Mouse (Mus musculus) adrenal gland, adult 2 months (tissue): ENCODE results near the gene Dph6. TPM values are rescaled to one million over a fixed set of nuclear protein-coding genes. Genes with fewer than 3 reads are reported as not detected.

Experiments used
- DNase-seq: peaks from one replicate; pipeline ENCODE4 v3.0.0; 2021
- polyA plus RNA-seq: library from polyadenylated mRNA; depleted of rRNA; stranded (reverse); fragments of >200 nt; gene quantifications from 2 replicates; pipeline ENCODE4 v1.2.3, GENCODE M21; 2012
- total RNA-seq, 2 experiments: library from RNA; stranded (reverse); gene quantifications; 2 replicates each; pipeline ENCODE4 v1.2.3; 2021

Dph6 gene
- total and polyA plus RNA-seq, 3 experiments, result 11.0 to 18.1 (median 14.3) TPM

GRCm38 (mm10) chr2:114540416-114540815 lies 114.3 kb downstream of the Dph6 start:
- no peak for DNase-seq

- no peak for DNase-seq
Observed at GRCm38 (mm10) chr2:114536032-114536431, 118.7 kb downstream of the Dph6 start.

DNA sequence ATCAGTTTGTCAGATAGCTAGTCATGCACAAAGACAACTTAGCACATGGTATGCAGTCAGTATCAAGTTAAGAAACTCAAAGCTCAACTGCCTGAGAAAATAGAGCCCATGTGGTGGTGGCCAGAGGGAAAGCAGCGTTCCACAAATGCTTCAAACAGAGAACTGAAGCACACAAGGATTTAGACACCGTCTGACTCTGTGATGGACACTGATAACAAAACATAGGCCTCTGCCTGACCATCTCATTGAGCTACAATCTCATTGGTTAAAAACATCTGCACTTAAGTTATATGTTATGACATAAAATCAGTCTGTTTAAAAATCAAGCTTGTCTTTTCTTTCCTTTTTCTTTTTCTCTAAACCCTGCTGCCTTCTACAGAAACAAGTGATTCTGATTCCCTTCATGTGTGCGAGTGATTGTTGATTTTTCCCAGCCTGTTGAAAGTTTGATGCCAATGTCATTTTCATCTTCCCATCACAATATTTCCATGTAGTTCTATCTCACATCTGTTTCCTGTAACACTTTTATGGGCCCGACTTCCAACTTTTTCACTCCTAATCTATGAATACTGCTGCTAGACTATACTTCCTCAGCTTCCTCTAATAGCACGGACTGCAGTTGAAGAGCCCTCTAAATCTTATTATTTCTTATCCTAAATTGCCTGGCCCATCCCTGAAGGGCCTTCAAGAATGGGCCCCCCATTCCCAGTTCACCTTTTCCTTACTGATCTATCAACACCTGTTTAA lies 123.6 kb downstream of the Dph6 start:
- no peak for DNase-seq

DNA sequence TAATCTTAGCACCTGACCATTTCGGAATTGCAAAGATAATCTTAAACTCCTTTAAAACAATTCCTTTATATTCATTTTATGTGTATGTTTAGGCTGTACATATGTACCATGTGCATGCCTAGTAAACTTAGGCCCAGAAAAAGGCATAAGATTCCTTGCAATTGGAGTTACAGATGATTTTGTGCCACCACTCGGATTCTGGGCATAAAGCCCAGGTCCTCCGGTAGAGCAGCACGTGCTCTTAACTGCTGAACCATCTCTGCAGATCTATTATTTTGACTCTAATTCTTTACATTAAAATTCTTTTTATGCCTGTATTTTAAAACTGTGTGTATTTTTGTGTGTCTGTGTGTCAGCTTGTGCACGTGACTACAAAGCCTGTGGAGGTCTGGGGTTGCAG lies 134.3 kb downstream of the Dph6 start:
- no peak for DNase-seq

- DNase-seq, result no peak
Observed at GRCm38 (mm10) chr2:114519907-114520306, 134.9 kb downstream of the Dph6 start.

DNA sequence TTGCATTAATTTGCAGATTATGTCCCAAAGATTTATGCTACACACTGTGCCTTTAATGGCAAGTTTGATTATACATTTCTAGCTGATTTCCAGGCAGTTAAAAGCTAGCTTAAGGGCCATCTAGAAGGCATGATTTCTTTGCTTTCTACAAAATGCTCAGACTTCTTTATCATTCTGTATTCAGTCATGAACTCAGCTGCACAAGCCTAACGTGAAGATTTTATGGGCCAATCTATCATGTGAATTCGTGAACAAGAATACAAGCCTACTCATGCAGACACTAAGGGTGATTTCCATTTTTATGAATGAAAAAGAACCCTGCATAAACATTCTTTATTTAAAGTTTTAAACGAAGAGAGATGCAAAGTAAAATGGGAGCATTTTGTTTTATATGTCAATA lies 162.4 kb downstream of the Dph6 start:
- no peak for DNase-seq

DNA sequence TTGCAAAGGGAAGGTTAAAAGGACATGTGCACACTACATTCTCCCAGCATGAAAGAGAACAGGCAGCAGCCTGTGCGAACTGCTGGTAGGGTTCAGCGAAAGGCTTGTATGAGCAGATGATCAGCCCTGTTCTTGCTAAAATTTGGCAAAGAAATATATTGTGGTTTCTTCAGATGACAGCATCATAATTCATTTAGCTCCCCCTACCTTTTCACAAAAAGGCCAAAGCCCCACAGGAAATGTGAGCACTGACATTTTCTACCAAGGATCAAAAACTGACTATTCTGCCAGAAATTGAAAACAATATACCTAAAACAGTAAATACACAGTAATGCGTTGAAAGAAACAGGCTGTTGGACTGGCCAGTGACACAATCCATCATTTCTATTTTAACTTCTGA lies 162.9 kb downstream of the Dph6 start:
- DNase-seq, result no peak

DNA sequence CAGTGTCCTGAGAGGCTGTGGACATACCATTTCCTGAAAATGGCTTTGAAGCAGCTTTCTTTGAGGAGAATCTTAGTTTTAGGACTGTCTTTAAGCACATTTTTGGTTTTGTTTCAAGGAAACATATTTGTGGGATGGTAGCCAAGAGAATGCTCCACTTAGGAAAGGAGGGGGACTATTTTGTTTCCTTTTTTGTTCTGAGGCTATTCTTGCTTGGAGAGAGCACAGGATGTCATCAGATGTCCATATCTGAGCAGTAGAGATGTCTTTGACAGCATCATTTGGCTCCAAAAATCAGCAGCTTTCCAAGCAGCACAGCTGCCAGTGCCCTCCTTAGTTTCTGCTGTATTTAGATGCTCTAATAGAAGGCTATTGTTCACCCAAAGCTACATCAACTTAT lies 167.8 kb downstream of the Dph6 start:
- DNase-seq, result no peak
